Mouse (Mus musculus): Measurements from ENCODE around the gene Med27. TPM values are rescaled to one million over a fixed set of nuclear protein-coding genes. Genes with fewer than 3 reads are reported as not detected.
A peak's percentile ranks its signal among the peaks of the same experiment; 100 is the strongest.

The Med27 gene
- 37.1 TPM for polyA plus RNA-seq (2021)

- ATAC-seq (peak; percentile 78), DNase-seq (ENCODE audit: low read depth, low spot score) (peak; percentile 63)
- no peak for TF ChIP-seq CTCF (IDR thresholded peaks at IDR 0.05)
- no peaks in the 10 kb centered on the region for H3K27me3 ChIP-seq
- CTCF ChIA-PET, result no interaction called here
- POLR2A ChIA-PET, result no interaction called here
- in situ Hi-C loops (cut with MboI; ENCODE audit: low pct_unique_long_range_greater_than_20kb), result no loop called here
Measured at GRCm38 (mm10) chr2:29346629-29347271, at the start of gene Med27. TSS of gene Med27 (plus strand) at chr2:29346819.

GRCm38 (mm10) chr2:29309966-29310365 is 36.7 kb upstream of the Med27 start:
- DNase-seq (ENCODE audit: low read depth, low spot score) (peak; percentile 4), ATAC-seq (no peak)
- no peak for TF ChIP-seq CTCF (IDR thresholded peaks at IDR 0.05)
- ChIA-PET CTCF (interaction anchor here (1.5 kb wide), 1 partner anchor 9 kb away, joined by 3 read pairs; no protein-coding TSS in a partner anchor), POLR2A (no interaction called here)
- H3K27me3 ChIP-seq, result peaks cover 12% of the 10 kb centered on the region
- in situ Hi-C loops (cut with MboI; ENCODE audit: low pct_unique_long_range_greater_than_20kb), result no loop called here

GRCm38 (mm10) chr2:29312058-29312457 is 34.6 kb upstream of the Med27 start:
- peaks cover 17% of the 10 kb centered on the region for H3K27me3 ChIP-seq
- ATAC-seq, result no peak
- ChIA-PET POLR2A (no interaction called here), CTCF (no interaction called here)
- no peak for DNase-seq (ENCODE audit: low read depth, low spot score)
- in situ Hi-C loops (cut with MboI; ENCODE audit: low pct_unique_long_range_greater_than_20kb), result no loop called here
- TF ChIP-seq CTCF (IDR thresholded peaks at IDR 0.05), result no peak

DNA sequence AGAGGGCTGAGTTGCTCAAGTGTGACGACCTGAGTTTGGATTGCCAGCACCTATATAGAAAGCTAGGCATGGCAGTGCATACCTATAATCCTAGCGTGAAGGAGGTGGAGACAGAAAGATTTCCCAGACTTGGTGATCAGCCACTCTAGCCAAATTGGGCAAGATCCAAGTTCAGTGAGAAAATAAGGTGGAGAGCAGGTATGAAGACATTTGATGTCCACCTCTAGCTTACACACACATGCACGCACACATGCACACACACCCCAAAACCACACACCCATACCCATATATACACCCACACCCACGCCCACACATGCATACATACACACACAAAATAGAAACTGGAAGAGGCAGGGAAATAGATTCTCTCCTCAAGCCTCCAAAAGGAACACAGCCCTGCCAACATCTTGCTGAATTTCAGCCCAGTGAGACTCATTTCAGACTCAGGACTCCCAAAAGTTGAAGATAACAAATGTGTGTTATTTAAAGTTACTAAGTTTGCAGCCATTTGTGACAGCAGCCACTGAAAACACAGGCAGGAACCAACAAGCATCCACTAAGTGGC is 28.6 kb upstream of the Med27 start:
- ChIA-PET CTCF (interaction anchor here (1.5 kb wide), 1 partner anchor 7 kb away, joined by 3 read pairs; no protein-coding TSS in a partner anchor), POLR2A (no interaction called here)
- ATAC-seq (no peak), DNase-seq (ENCODE audit: low read depth, low spot score) (no peak)
- in situ Hi-C loops (cut with MboI; ENCODE audit: low pct_unique_long_range_greater_than_20kb), result no loop called here
- H3K27me3 ChIP-seq, result peaks cover 20% of the 10 kb centered on the region
- TF ChIP-seq CTCF (IDR thresholded peaks at IDR 0.05), result no peak

- in situ Hi-C loops (cut with MboI; ENCODE audit: low pct_unique_long_range_greater_than_20kb), result no loop called here
- peaks cover 20% of the 10 kb centered on the region for H3K27me3 ChIP-seq
- ChIA-PET POLR2A (no interaction called here), CTCF (interaction anchor here (0.7 to 1.5 kb wide), 2 partner anchors 8 to 52 kb away, joined by 3 read pairs; no protein-coding TSS in a partner anchor)
- ATAC-seq (no peak), DNase-seq (ENCODE audit: low read depth, low spot score) (no peak)
- no peak for TF ChIP-seq CTCF (IDR thresholded peaks at IDR 0.05)
Measured at GRCm38 (mm10) chr2:29318596-29318995, 28.0 kb upstream of the Med27 start.

DNA sequence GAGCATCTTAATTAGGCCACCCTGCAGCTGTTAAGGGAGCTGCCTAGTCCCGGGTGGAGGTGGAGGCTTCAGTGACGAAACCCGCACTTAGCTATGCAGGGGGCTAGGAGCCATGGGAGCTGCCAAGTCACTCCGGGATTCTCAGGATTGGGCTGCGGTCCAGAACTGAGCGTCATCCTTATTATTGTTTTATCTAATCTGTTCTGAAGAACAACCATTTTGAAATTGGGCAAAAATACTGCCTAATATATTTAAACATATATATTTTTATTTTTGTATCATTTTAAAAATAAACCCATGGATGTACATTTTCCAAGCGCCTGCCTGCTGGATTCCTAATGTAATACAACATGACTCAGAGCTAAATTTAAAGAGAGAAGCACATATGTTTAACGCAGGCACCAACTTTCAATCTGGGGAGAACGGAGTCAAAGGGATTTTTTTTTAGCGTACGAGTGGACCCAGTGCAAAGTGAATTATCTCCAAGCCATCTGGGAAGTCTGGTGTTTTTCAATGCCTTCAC is 26.3 kb upstream of the Med27 start:
- peaks cover 17% of the 10 kb centered on the region for H3K27me3 ChIP-seq
- POLR2A ChIA-PET, result no interaction called here
- DNase-seq (ENCODE audit: low read depth, low spot score), result no peak
- TF ChIP-seq CTCF (IDR thresholded peaks at IDR 0.05), result no peak
- CTCF ChIA-PET, result no interaction called here
- in situ Hi-C loops (cut with MboI; ENCODE audit: low pct_unique_long_range_greater_than_20kb), result no loop called here
- ATAC-seq, result no peak

DNA sequence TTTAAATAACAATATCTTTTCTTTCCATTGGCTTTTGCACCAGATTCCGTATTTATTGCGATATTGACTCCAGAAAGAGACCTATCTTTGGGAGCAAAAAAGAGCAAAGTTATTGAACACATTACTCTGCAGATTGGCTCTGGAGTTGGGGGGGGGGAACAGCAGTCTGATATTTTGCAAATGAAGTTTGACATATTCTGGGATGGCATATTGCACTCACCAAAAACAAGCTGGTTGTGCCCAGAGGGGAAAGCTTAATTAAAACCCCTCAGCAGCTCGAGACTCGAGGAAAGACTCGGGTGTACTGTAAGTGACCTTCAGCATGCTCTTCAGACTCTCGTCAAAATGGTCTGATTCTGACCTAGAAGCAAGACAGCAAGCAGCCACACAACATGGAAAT is 25.8 kb upstream of the Med27 start:
- DNase-seq (ENCODE audit: low read depth, low spot score) (no peak), ATAC-seq (no peak)
- in situ Hi-C loops (cut with MboI; ENCODE audit: low pct_unique_long_range_greater_than_20kb), result no loop called here
- ChIA-PET CTCF (no interaction called here), POLR2A (no interaction called here)
- peaks cover 14% of the 10 kb centered on the region for H3K27me3 ChIP-seq
- TF ChIP-seq CTCF (IDR thresholded peaks at IDR 0.05), result no peak

- in situ Hi-C loops (cut with MboI; ENCODE audit: low pct_unique_long_range_greater_than_20kb), result no loop called here
- CTCF ChIA-PET, result no interaction called here
- DNase-seq (ENCODE audit: low read depth, low spot score) (no peak), ATAC-seq (no peak)
- peaks cover 14% of the 10 kb centered on the region for H3K27me3 ChIP-seq
- POLR2A ChIA-PET, result no interaction called here
- TF ChIP-seq CTCF (IDR thresholded peaks at IDR 0.05), result no peak
Measured at GRCm38 (mm10) chr2:29324456-29324855, 22.2 kb upstream of the Med27 start.

GRCm38 (mm10) chr2:29330471-29330870 is 16.1 kb upstream of the Med27 start:
- ChIA-PET POLR2A (no interaction called here), CTCF (no interaction called here)
- ATAC-seq, result no peak
- no peak for TF ChIP-seq CTCF (IDR thresholded peaks at IDR 0.05)
- DNase-seq (ENCODE audit: low read depth, low spot score), result no peak
- in situ Hi-C loops (cut with MboI; ENCODE audit: low pct_unique_long_range_greater_than_20kb), result no loop called here
- H3K27me3 ChIP-seq, result peaks cover 4% of the 10 kb centered on the region

DNA sequence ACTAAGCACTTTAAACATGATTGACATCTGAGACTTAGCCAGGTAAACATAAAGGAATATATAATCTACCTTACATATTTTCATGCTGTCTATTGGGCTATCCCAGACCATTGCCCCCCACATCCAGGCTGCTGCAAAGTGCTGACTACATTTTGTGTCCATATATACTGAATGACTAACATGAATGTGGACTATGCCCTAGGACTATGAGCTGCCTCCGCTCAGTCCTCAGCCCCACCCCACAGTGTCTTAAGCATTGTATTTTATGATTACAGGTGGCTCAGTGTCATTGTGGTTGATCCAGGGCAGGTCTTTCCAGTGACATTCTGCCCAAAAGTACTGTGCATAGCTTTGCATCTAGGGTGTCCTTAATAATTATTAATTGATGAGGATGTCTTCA is 8.2 kb upstream of the Med27 start:
- POLR2A ChIA-PET, result no interaction called here
- no peak for TF ChIP-seq CTCF (IDR thresholded peaks at IDR 0.05)
- CTCF ChIA-PET, result no interaction called here
- ATAC-seq (no peak), DNase-seq (ENCODE audit: low read depth, low spot score) (no peak)
- in situ Hi-C loops (cut with MboI; ENCODE audit: low pct_unique_long_range_greater_than_20kb), result no loop called here
- H3K27me3 ChIP-seq, result peaks cover 17% of the 10 kb centered on the region

DNA sequence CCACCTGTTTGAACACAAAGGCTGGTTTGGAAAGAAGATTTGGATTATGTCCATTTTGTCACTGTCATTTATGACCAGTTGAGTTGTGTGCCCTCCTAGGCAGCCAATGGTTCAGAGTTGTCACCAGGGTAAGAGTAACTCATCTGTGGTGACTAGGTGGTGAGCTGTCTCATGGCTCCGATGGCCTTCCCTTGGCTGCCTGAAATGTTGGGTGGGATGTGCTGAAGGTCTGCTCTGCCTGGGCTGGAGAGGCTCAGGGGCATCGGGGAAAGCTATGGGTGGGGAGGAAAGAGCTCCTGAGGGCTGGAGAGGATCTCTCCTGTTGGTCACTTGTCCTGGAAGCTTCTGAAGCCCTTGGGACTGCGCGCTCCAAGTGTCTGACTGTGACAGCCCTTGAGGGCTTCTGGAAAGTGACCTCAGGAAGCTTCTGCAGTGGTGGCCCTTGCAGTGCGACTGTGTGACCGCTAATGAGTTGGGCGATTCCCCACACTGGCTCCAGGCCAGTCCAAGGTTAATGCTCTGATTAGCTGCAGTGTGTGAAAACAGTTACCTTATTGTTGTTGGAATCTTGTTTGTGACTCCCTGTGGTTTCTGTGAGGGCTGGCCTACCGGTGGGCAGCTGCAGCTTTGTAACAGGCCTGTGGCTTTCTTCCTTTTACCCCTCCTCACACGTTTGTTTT is 12.2 kb downstream of the Med27 start:
- in situ Hi-C loops (cut with MboI; ENCODE audit: low pct_unique_long_range_greater_than_20kb), result no loop called here
- H3K27me3 ChIP-seq, result no peaks in the 10 kb centered on the region
- TF ChIP-seq CTCF (IDR thresholded peaks at IDR 0.05), result no peak
- POLR2A ChIA-PET, result interaction anchor here (0.9 kb wide), 1 partner anchor 9 kb away, joined by 3 read pairs; no protein-coding TSS in a partner anchor
- ATAC-seq (no peak), DNase-seq (ENCODE audit: low read depth, low spot score) (no peak)
- CTCF ChIA-PET, result interaction anchor here (1.3 to 1.6 kb wide), 2 partner anchors 10 to 11 kb away, joined by 4 to 5 read pairs; no protein-coding TSS in a partner anchor
